Mouse (Mus musculus): Measurements from ENCODE around the gene Ltbp4.
A peak's percentile ranks its signal among the peaks of the same experiment; 100 is the strongest.

Ltbp4 gene

DNA sequence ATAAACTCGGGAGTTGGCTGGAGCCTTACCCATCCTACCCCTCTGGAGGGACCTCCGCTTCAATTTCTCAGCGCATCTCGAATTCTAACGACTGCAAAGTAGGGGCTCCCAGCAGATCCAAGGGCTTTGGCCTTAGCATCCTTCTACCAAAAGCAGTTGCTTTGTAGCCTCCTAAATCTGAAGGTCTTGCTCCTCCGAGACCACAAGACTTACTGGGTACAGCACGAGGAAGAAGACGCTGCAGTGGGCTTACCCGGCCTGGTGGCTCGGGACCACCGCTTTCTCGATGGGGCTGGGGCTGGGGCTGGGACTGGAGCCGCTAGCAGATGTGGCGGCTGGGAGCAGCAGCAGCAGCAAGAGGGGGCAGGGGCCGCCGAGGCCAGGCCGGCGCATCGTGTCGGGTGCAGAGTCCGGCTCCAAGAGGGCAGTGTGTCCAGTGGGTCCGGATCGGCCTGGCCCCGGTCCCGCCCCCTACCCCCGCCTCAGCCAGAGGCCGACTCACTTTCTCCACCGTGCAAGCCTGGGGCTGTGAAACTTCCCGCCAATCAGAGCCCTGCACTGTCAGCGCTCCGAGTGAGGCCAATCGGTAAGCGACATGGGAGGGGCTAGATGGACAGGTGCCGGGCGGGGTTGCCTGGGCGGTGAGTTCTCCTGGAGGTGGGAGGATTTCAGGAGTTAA lies at the start of gene Ltbp4:
Gene Ltbp4, minus strand, starts transcription at position 518 of the 679 bp plus-strand sequence.
- no peak for DNase-seq

GRCm38 (mm10) chr7:27384731-27385130 lies 47.2 kb upstream of the Ltbp4 start:
- DNase-seq, result peak; percentile 59

DNA sequence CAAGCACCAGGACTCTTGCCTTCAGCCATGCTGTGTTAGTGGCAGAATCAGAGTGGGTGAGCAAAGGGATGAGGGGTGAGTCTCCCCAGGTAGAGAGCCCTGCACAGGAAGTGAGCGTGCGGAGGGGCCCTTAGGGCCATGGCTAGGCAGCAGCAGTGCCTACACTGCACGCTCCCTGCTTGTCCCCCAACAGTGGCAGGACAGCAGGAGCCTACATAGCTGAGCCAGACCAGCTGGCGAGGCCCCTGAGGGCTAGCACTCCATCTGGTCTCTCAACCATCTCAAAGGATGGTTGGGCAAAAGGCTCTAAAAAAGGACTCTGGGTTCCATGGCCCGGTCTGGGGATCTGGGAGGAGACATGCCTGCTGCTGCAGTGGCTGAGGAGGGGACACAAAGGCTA lies 46.6 kb upstream of the Ltbp4 start:
- DNase-seq, result no peak

DNA sequence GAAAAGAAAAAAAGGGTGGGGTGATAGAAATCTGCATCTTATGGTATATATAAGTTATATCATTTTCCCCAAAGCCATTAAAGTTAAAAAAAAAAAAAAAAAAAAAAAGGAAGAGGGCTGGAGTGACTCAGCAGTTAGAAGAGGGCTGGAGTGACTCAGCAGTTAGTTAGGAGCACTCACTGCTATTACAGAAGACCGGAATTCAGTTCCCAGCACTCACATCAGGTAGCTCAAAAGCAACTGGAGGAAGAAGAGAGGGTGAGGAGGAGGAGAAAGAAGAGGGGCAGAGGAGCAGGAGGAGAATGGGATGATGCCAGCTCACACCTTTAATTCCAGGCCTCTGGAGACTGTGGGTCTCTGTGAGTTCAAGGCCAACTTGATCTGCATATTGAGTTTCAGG lies 45.7 kb upstream of the Ltbp4 start:
- no peak for DNase-seq

DNA sequence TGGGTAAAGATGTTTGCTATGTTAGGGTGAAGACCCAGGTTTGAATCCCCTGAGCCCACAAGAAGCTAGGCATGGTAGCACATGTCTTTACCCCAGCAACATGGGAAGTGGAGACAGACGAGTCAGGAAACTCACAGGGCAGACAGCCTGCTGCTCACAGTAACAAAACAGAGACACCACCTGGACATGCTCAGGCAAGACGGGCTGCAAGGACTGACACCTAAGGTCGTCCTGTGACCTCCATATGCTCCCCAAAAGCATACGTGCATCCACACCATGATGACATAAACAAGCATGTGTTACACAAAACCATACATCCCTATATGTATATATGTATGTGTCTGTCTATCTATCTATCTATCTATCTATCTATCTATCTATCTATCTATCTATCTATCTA lies 44.1 kb upstream of the Ltbp4 start:
- DNase-seq, result no peak

DNA sequence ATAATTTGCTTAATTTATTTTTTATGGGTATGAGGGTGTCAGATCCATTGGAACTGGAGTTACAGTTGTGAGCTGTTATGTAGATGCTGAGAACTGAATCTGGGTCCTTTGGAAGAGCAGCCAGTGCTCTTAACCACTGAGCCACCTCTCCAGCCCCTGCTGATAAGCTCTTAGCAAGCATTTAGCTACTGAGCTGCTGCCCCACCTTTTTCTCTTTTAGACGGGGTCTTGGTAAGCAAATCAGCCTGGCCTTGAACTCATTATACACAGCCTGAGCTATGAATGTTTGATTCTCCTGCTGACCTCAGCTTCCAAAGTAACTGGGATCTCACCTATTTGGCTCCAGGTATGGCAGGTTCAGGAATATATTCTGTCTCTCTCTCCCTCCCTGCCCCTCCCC lies 43.5 kb upstream of the Ltbp4 start:
- DNase-seq, result no peak

- DNase-seq, result no peak
Measured at GRCm38 (mm10) chr7:27379836-27380235, 42.3 kb upstream of the Ltbp4 start.

GRCm38 (mm10) chr7:27378431-27378830 lies 40.9 kb upstream of the Ltbp4 start:
- no peak for DNase-seq

GRCm38 (mm10) chr7:27375274-27375673 lies 37.8 kb upstream of the Ltbp4 start:
- no peak for DNase-seq

- DNase-seq, result no peak
Measured at GRCm38 (mm10) chr7:27371715-27372462, 34.4 kb upstream of the Ltbp4 start.

DNA sequence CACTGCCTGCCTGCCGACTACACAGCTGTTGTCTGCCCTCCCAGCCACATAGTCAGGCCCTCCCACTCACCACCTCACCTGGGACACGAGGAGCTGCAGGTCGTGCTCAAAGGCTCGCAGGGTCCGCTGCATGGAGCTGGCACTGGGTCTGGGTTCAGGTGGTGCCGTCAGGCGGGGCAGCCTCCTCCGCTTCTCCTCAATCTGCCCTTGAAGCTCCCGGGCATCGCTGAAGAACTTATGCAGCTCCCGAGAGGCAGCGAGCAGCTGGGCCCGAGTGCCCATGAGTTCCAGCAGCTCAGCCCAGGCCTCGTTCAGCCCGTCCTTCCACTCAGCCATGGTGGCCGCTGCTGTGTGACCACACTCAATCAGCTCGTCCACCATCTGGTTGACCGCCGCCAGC lies 31.6 kb upstream of the Ltbp4 start:
- DNase-seq, result no peak

DNA sequence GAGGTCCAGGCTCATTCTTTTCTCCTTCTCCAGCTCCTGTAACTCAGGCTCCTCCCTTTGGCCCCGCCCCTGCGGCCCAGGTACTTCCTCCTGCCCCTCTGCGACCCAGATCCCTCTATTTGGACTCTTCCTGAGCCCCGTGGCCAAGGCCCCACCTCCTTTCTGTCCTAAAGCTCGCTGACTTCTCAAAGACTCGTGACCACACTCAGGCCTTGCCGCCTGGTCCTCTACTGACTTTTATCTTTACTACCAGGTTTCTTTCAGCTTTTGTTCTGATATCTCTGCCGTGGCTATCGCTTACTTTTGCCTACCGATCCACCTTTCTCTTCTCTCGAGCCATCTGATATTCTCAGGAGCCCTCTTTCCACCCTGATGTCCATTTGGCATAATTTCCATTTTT lies 30.5 kb upstream of the Ltbp4 start:
- DNase-seq, result no peak

GRCm38 (mm10) chr7:27366082-27366844 lies 28.8 kb upstream of the Ltbp4 start:
- DNase-seq, result no peak

- no peak for DNase-seq
Measured at GRCm38 (mm10) chr7:27364379-27364778, 26.9 kb upstream of the Ltbp4 start.

DNA sequence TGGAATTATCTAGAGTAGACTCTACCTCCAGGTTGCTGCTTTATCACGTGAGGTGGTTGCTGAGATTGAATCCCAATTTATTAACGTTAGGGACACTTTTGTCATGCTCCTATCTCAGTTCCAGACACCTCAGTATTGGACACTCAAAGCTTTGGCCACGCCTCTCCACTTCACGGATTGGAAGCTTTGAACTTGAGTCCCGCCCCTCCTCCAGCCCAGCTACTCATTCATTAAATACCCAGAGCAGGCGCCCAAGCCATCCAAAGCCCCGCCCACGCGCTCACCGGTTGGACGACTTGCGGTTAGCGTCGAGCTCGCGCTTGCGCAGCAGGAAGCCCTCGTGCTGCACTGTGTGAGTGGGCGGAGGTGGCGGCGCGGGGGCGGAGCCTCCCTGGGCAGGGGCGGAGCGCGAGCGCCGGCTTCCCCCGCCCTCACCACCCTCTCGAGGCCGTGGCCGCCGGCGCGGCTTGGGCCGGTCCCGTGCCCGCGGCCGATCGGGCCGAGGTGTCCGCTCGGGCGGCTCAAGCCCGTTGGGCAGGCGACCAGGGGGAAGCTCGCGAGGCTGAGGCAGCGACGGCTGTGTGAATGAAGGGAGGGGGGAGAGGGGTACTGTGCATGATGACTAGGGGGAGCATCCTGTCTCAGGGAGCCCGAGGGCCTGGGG lies 23.9 kb upstream of the Ltbp4 start:
- DNase-seq, result peak; percentile 95

- no peak for DNase-seq
Measured at GRCm38 (mm10) chr7:27360749-27361148, 23.3 kb upstream of the Ltbp4 start.

DNA sequence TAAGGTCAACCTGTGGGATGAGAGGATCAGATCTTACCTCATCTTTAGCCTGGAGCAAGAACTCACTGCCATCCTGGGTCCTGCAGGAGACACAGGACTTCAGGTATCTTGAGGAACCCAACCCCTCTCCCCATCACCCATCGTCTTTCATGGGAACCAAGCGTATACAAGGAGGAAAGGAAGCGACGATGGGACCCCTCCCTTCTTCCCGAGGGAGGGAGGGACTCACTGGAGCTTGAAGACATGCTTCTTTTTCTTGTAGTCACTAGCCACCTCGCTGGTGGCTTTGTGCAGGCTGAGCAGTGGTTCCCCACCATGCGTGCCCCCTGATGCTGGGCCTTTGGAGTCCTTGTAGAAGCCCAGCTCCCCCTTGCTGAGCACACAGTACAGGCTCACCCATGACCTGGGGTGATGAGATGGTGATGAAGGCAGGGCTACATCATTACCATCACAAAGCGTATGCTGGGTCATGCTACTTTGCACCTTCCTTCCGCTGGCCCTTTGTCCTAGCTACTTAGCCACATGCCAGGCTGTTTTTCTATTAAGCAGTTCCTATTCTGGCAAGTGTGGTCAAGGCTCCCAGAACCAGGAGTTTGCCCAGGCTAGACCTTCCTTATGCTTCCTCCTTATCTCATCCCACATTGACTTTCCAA lies 22.3 kb upstream of the Ltbp4 start:
- no peak for DNase-seq

DNA sequence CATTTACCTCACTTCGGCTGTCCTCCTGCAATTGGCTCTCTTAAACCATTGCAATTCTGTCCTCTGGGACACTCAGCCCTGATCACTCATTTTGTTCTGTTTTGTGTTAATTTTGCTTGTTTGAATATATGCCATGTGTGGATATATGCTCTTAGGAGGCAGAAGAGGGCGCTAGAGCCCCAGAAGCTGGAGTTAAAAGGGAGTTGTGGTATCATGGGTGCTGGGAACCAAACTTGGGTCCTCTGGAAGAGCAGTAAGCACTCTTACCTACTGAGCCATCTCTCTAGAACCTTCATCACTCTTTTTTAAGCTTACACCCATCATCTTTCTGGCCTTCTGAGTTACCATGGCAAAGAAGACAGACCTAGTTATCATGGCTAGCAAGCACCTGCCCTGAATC lies 21.7 kb upstream of the Ltbp4 start:
- no peak for DNase-seq

DNA sequence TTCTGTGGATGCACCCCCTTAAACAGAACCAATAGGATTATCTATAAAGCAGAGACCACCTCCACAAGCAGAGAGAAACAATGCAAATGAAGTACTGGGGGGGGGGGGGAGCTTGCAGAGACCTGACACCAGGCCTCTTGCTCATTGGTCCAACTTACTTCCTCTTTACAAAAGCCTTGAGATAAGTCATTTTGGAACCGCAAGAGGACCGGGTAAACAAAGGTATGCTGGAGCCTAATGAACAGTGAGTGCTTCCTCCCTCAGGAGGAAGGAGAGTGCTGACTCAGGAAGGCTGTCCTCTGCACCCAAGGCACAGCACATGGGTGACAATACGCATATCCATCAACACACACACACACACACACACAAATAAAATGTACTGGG lies 20.1 kb upstream of the Ltbp4 start:
- no peak for DNase-seq

DNA sequence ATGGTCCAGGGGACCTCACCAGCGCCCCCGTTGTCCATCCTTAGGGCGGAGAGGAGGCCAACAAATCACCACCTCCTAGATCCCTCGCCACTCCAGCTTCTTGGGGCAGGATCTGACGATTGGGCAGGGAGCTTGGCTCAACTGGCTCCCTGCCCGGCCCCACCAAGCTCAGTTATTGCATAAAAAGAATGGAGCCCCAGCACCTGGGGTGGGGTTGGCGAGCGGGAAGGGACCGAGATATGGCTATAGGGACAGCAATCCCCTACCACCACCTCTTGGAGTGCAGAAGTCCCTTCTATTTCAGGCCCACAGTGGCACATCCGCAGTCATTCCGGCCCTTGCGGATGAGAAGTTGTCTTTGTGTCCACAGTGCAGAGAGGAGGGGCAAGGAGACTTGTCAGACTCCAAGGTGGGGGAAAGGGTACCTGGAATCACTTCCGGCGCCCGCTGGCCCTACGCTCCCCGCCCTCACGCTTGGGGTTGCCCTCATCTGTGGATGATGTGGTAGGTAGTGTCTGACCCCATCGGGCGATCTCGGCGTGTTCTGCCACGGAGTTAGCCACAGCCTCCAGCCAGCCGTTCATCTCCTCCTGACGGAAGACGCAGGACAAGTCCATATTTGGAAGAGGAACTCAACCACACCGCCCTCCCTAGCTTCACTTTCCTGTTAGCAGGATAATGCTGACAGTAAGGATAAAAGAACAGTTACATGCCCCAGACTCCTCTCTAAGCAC lies 19.5 kb upstream of the Ltbp4 start, which contains the start of gene Gm20479:
Gene Gm20479, minus strand, starts transcription at position 559 of the 734 bp plus-strand sequence.
- no peak for DNase-seq

GRCm38 (mm10) chr7:27356248-27356647 lies 18.8 kb upstream of the Ltbp4 start:
- DNase-seq, result no peak

DNA sequence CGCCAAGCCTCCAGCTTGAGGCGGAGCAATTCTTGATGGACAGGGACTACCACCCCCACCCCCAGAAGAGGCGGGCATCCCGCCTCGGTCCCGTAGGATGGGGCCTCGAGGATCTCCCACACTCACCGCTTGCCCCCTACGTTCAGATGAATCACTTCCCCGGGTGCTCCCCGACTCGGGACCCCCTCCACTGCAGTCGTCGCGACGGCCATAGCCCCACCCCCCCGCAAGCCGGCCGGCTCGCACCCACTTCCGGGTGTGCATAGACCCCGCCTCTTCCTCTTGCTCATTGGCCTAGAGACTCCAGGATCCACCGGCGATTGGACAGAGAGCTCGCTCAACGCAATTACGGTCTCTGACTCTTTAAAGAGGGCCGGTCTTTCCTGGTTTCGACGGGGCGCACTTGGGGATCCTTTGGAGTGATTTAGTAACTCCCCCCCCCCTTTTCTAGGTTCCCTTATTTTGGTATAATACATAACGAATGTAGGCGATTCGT lies 18.3 kb upstream of the Ltbp4 start, which contains the start of gene Shkbp1:
Gene Shkbp1, minus strand, starts transcription at position 275 of the 496 bp plus-strand sequence.
- peak; percentile 88 for DNase-seq
